Mouse (Mus musculus): ENCODE data around the gene Fgfr2. TPM values are rescaled to one million over a fixed set of nuclear protein-coding genes. Genes with fewer than 3 reads are reported as not detected.
A peak's percentile ranks its signal among the peaks of the same experiment; 100 is the strongest.

Gene Fgfr2
- polyA plus RNA-seq, 1 experiment from 2014 or later: 123 TPM

- Histone ChIP-seq H3K9me3 (no peaks in the 10 kb centered on the region), H3K36me3 (no peaks in the 10 kb centered on the region), H3K4me1 (peaks cover 19% of the 10 kb centered on the region), H3K4me3 (no peak overlapping the region), H3K4me2 (replicated peaks) (peak overlapping the region; percentile 19; the same call in 1 of the 2 replicates), H3K9ac (no peak overlapping the region), H3K27ac (no peak overlapping the region), H3K27me3 (0 out of 2 replicates have a peak, but pooled peaks cover 3% of the 10 kb centered on the region)
- ATAC-seq (ENCODE audit: low FRiP score, low read depth): peak; percentile 54; the same call in 1 of the 2 replicates
- 17% methylated on average over 9 of the region's 9 CpGs for WGBS
These were observed 706.3 kb downstream of the Fgfr2 start for GRCm38 (mm10) chr7:132416866-132417265.

- Histone ChIP-seq H3K4me2 (replicated peaks) (no peak overlapping the region), H3K27me3 (0 out of 2 replicates have a peak, but pooled peaks cover 3% of the 10 kb centered on the region), H3K4me1 (peaks cover 19% of the 10 kb centered on the region), H3K9me3 (no peaks in the 10 kb centered on the region), H3K4me3 (no peak overlapping the region), H3K36me3 (no peaks in the 10 kb centered on the region), H3K9ac (no peak overlapping the region), H3K27ac (no peak overlapping the region)
- ATAC-seq (ENCODE audit: low FRiP score, low read depth): no peak
These were observed 707.3 kb downstream of the Fgfr2 start for GRCm38 (mm10) chr7:132415866-132416265.

- H3K9ac ChIP-seq: no peak overlapping the region
- no peak for ATAC-seq (ENCODE audit: low FRiP score, low read depth)
- no peaks in the 10 kb centered on the region for H3K27me3 ChIP-seq
- peaks cover 28% of the 10 kb centered on the region for H3K4me1 ChIP-seq
- H3K9me3 ChIP-seq: no peaks in the 10 kb centered on the region
- no peak overlapping the region for H3K4me3 ChIP-seq
- no peak overlapping the region for H3K27ac ChIP-seq
- WGBS: 51% methylated on average over 2 of the region's 2 CpGs
- no peaks in the 10 kb centered on the region for H3K36me3 ChIP-seq
- no peak overlapping the region for H3K4me2 ChIP-seq (replicated peaks)
These were observed 710.6 kb downstream of the Fgfr2 start for GRCm38 (mm10) chr7:132412520-132412919.

GRCm38 (mm10) chr7:132411708-132412107, 711.4 kb downstream of the Fgfr2 start:
- 86% methylated on average over 2 of the region's 2 CpGs for WGBS
- no peaks in the 10 kb centered on the region for H3K9me3 ChIP-seq
- ATAC-seq (ENCODE audit: low FRiP score, low read depth): no peak

GRCm38 (mm10) chr7:132410958-132411357, 712.2 kb downstream of the Fgfr2 start:
- H3K9me3 ChIP-seq: no peaks in the 10 kb centered on the region
- whole genome bisulfite sequencing: 91% methylated on average over 4 of the region's 4 CpGs
- H3K27ac ChIP-seq: no peak overlapping the region
- no peak for ATAC-seq (ENCODE audit: low FRiP score, low read depth)
- peaks cover 26% of the 10 kb centered on the region for H3K4me1 ChIP-seq
- no peak overlapping the region for H3K4me3 ChIP-seq
- H3K27me3 ChIP-seq: no peaks in the 10 kb centered on the region
- H3K9ac ChIP-seq: no peak overlapping the region
- H3K4me2 ChIP-seq (replicated peaks): no peak overlapping the region
- no peaks in the 10 kb centered on the region for H3K36me3 ChIP-seq

More at GRCm38 (mm10) chr7:132411708-132412107, 711.4 kb downstream of the Fgfr2 start:
- H3K27ac ChIP-seq: no peak overlapping the region
- no peaks in the 10 kb centered on the region for H3K36me3 ChIP-seq
- no peak overlapping the region for H3K4me2 ChIP-seq (replicated peaks)
- peaks cover 26% of the 10 kb centered on the region for H3K4me1 ChIP-seq
- no peak overlapping the region for H3K4me3 ChIP-seq
- H3K9ac ChIP-seq: no peak overlapping the region
- H3K27me3 ChIP-seq: no peaks in the 10 kb centered on the region

GRCm38 (mm10) chr7:132409890-132410289, 713.3 kb downstream of the Fgfr2 start:
- 87% methylated on average over 3 of the region's 3 CpGs for WGBS

GRCm38 (mm10) chr7:132402377-132403084, 720.6 kb downstream of the Fgfr2 start:
- WGBS: 79% methylated on average over 10 of the region's 10 CpGs
- ATAC-seq (ENCODE audit: low FRiP score, low read depth): no peak
- no peaks in the 10 kb centered on the region for H3K36me3 ChIP-seq
- H3K27me3 ChIP-seq: no peaks in the 10 kb centered on the region
- no peaks in the 10 kb centered on the region for H3K9me3 ChIP-seq
- no peak overlapping the region for H3K27ac ChIP-seq
- peaks cover 44% of the 10 kb centered on the region for H3K4me1 ChIP-seq
- H3K9ac ChIP-seq: no peak overlapping the region
- H3K4me2 ChIP-seq (replicated peaks): no peak overlapping the region
- no peak overlapping the region for H3K4me3 ChIP-seq

More at GRCm38 (mm10) chr7:132409890-132410289, 713.3 kb downstream of the Fgfr2 start:
- H3K4me2 ChIP-seq (replicated peaks): no peak overlapping the region
- H3K27me3 ChIP-seq: no peaks in the 10 kb centered on the region
- H3K27ac ChIP-seq: no peak overlapping the region
- no peak overlapping the region for H3K4me3 ChIP-seq
- no peaks in the 10 kb centered on the region for H3K9me3 ChIP-seq
- no peak overlapping the region for H3K9ac ChIP-seq
- no peaks in the 10 kb centered on the region for H3K36me3 ChIP-seq
- no peak for ATAC-seq (ENCODE audit: low FRiP score, low read depth)
- peaks cover 33% of the 10 kb centered on the region for H3K4me1 ChIP-seq

- no peak overlapping the region for H3K9ac ChIP-seq
- ATAC-seq (ENCODE audit: low FRiP score, low read depth): no peak
- no peaks in the 10 kb centered on the region for H3K36me3 ChIP-seq
- no peaks in the 10 kb centered on the region for H3K27me3 ChIP-seq
- no peak overlapping the region for H3K4me3 ChIP-seq
- WGBS: 69% methylated on average over 3 of the region's 3 CpGs
- H3K27ac ChIP-seq: no peak overlapping the region
- no peak overlapping the region for H3K4me2 ChIP-seq (replicated peaks)
- peaks cover 13% of the 10 kb centered on the region for H3K4me1 ChIP-seq
- peaks cover 7% of the 10 kb centered on the region; the same call in 1 of the 2 replicates for H3K9me3 ChIP-seq
These were observed 724.7 kb downstream of the Fgfr2 start for GRCm38 (mm10) chr7:132398487-132398886.

GRCm38 (mm10) chr7:132396661-132397322, 726.4 kb downstream of the Fgfr2 start:
- no peak overlapping the region for H3K9ac ChIP-seq
- no peak overlapping the region for H3K4me3 ChIP-seq
- no peak overlapping the region for H3K4me2 ChIP-seq (replicated peaks)
- peaks cover 7% of the 10 kb centered on the region; the same call in 1 of the 2 replicates for H3K9me3 ChIP-seq
- no peak overlapping the region for H3K27ac ChIP-seq
- no peak for ATAC-seq (ENCODE audit: low FRiP score, low read depth)
- H3K27me3 ChIP-seq: no peaks in the 10 kb centered on the region
- WGBS: 79% methylated on average over 7 of the region's 7 CpGs
- no peaks in the 10 kb centered on the region for H3K4me1 ChIP-seq
- H3K36me3 ChIP-seq: no peaks in the 10 kb centered on the region

- Histone ChIP-seq H3K4me2 (replicated peaks) (no peak overlapping the region), H3K4me1 (peaks cover 11% of the 10 kb centered on the region), H3K36me3 (no peaks in the 10 kb centered on the region), H3K27me3 (no peaks in the 10 kb centered on the region), H3K9ac (no peak overlapping the region), H3K9me3 (peaks cover 7% of the 10 kb centered on the region; the same call in 1 of the 2 replicates), H3K27ac (no peak overlapping the region), H3K4me3 (no peak overlapping the region)
- no peak for ATAC-seq (ENCODE audit: low FRiP score, low read depth)
These were observed 729.5 kb downstream of the Fgfr2 start for GRCm38 (mm10) chr7:132393582-132394175.

- 84% methylated on average over 5 of the region's 5 CpGs for WGBS
- no peak for ATAC-seq (ENCODE audit: low FRiP score, low read depth)
- peaks cover 7% of the 10 kb centered on the region; the same call in 1 of the 2 replicates for H3K9me3 ChIP-seq
- H3K27ac ChIP-seq: no peak overlapping the region
- H3K4me2 ChIP-seq (replicated peaks): no peak overlapping the region
- H3K4me1 ChIP-seq: peaks cover 11% of the 10 kb centered on the region
- no peak overlapping the region for H3K4me3 ChIP-seq
- H3K27me3 ChIP-seq: no peaks in the 10 kb centered on the region
- no peak overlapping the region for H3K9ac ChIP-seq
- H3K36me3 ChIP-seq: no peaks in the 10 kb centered on the region
These were observed 730.1 kb downstream of the Fgfr2 start for GRCm38 (mm10) chr7:132393014-132393406.
